Mouse (Mus musculus) heart, adult 2 months (tissue): Measurements from ENCODE around the gene Ccr4. TPM values are rescaled to one million over a fixed set of nuclear protein-coding genes. Genes with fewer than 3 reads are reported as not detected.

Experiments
- DNase-seq, 2 experiments: peaks; one replicate each; pipeline ENCODE4 v3.0.0; 2021
- H3K27ac ChIP-seq: fragments of 200-600 bp; 2 replicates; pipeline ENCODE4 v1.8.1; 2022
- H3K27me3 ChIP-seq: fragments of 200-500 bp; 2 replicates; pipeline ENCODE4 v1.6.1; 2012; ENCODE audit warnings: mild to moderate bottlenecking, low read length, inconsistent platforms, mixed read lengths; ENCODE audit not compliant: control insufficient read depth, insufficient read depth
- H3K36me3 ChIP-seq: fragments of 200-500 bp; 2 replicates; pipeline ENCODE4 v1.6.1; 2012; ENCODE audit warnings: low read length, inconsistent platforms; ENCODE audit not compliant: control insufficient read depth, insufficient read depth
- H3K4me1 ChIP-seq: fragments of 200-500 bp; 2 replicates; pipeline ENCODE4 v1.6.1; 2011; ENCODE audit warnings: low read length; ENCODE audit not compliant: control insufficient read depth, insufficient read depth
- H3K4me3 ChIP-seq: fragments of 200-600 bp; 2 replicates; pipeline ENCODE4 v1.8.1; 2022
- H3K79me2 ChIP-seq: fragments of 200-500 bp; replicated peaks from 2 replicates; pipeline ENCODE4 v1.6.1; 2012; ENCODE audit warnings: mild to moderate bottlenecking, inconsistent platforms, low read length, moderate library complexity, mixed read lengths; ENCODE audit not compliant: control insufficient read depth, insufficient read depth
- H3K9ac ChIP-seq: fragments of 200-500 bp; 2 replicates; pipeline ENCODE4 v1.6.1; 2012; ENCODE audit warnings: low read depth, mild to moderate bottlenecking, control low read depth, inconsistent platforms, low read length, mixed read lengths
- CTCF ChIP-seq: fragments of 200-600 bp; IDR thresholded peaks from 2 replicates; pipeline ENCODE4 v1.8.1; 2022; ENCODE audit warnings: antibody characterized with exemption, mild to moderate bottlenecking, moderate library complexity
- EP300 ChIP-seq: fragments of 200-500 bp; IDR thresholded peaks from 2 replicates; pipeline ENCODE4 v1.6.1; 2011; ENCODE audit warnings: low read depth, low read length, control low read depth; ENCODE audit not compliant: insufficient read depth
- POLR2A ChIP-seq: fragments of 200-500 bp; IDR thresholded peaks from 2 replicates; pipeline ENCODE4 v1.6.1; 2011; ENCODE audit warnings: mild to moderate bottlenecking, low read depth, low read length, control low read depth; ENCODE audit not compliant: insufficient read depth
- WGBS: fragments of 180-500 bp; shearing (Covaris S2); methylation state at CpG from one replicate; pipeline ENCODE4 v1.1.7; 2018; 5-methylcytosine and 5-hydroxymethylcytosine counted together
- intact Hi-C: fragments of 180-260 bp; cut with DNase I; formaldehyde crosslinking; loops from one replicate; pipeline ENCODE4 v1.15.1; 2025
- long read RNA-seq: library from polyadenylated mRNA; stranded (forward); transcript quantifications from one replicate; pipeline ENCODE4 v2.0.0, GENCODE M21; 2021
- polyA plus RNA-seq: library from polyadenylated mRNA; depleted of rRNA; stranded (reverse); fragments of >200 nt; gene quantifications from 2 replicates; pipeline ENCODE4 v1.2.3, GENCODE M21; 2012; rRNA removed
- total RNA-seq, 2 experiments: library from RNA; stranded (reverse); gene quantifications; 2 replicates each; pipeline ENCODE4 v1.2.3; 2021

Ccr4 gene
- total RNA-seq = not detected
- not detected in 2 replicates for polyA plus RNA-seq
- long read RNA-seq = 0 reads

GRCm38 (mm10) chr9:114504816-114505215 is at the start of gene Ccr4:
Gene Ccr4, minus strand, starts transcription at chr9:114504916.
- no peak within 1 kb of the TSS for H3K9ac ChIP-seq
- 85% methylated on average over 9 of the region's 9 CpGs for WGBS
- H3K27me3 ChIP-seq = no peaks in the 10 kb centered on the region
- no peaks in the 10 kb centered on the region for H3K36me3 ChIP-seq
- H3K79me2 ChIP-seq = no peaks in the 10 kb centered on the region
- no peak for DNase-seq
- no peak within 1 kb of the TSS for H3K27ac ChIP-seq
- H3K4me3 ChIP-seq = no peak within 1 kb of the TSS
- TF ChIP-seq POLR2A (no peak), CTCF (no peak), EP300 (no peak)
- no peaks in the 10 kb centered on the region for H3K4me1 ChIP-seq
- intact Hi-C loops = no loop called here

GRCm38 (mm10) chr9:114553828-114554227 is 49.1 kb upstream of the Ccr4 start:
- intact Hi-C loops = no loop called here
- Histone ChIP-seq H3K9ac (no peak overlapping the region), H3K36me3 (no peaks in the 10 kb centered on the region), H3K4me1 (no peaks in the 10 kb centered on the region), H3K27ac (no peak overlapping the region), H3K79me2 (no peaks in the 10 kb centered on the region), H3K4me3 (no peak overlapping the region), H3K27me3 (0 out of 2 replicates have a peak, but pooled peaks cover 2% of the 10 kb centered on the region)
- no peak for DNase-seq
- TF ChIP-seq EP300 (no peak), POLR2A (no peak), CTCF (no peak)

- H3K79me2 ChIP-seq = no peaks in the 10 kb centered on the region
- intact Hi-C loops = no loop called here
- no peak for DNase-seq
- no peak overlapping the region for H3K27ac ChIP-seq
- H3K36me3 ChIP-seq = no peaks in the 10 kb centered on the region
- no peak overlapping the region for H3K4me3 ChIP-seq
- H3K27me3 ChIP-seq = no peaks in the 10 kb centered on the region
- 39% methylated on average over 6 of the region's 6 CpGs for WGBS
- no peak overlapping the region for H3K9ac ChIP-seq
- H3K4me1 ChIP-seq = no peaks in the 10 kb centered on the region
- TF ChIP-seq CTCF = no peak
- no peak for TF ChIP-seq POLR2A
- TF ChIP-seq EP300 = no peak
Observed at GRCm38 (mm10) chr9:114550033-114550432, 45.3 kb upstream of the Ccr4 start.

- Histone ChIP-seq H3K9ac (no peak overlapping the region), H3K4me3 (no peak overlapping the region), H3K27ac (no peak overlapping the region), H3K79me2 (no peaks in the 10 kb centered on the region), H3K36me3 (no peaks in the 10 kb centered on the region), H3K27me3 (no peaks in the 10 kb centered on the region), H3K4me1 (no peaks in the 10 kb centered on the region)
- intact Hi-C loops = no loop called here
- no peak for TF ChIP-seq EP300
- no peak for TF ChIP-seq CTCF
- TF ChIP-seq POLR2A = no peak
- 87% methylated on average over 5 of the region's 5 CpGs for WGBS
- DNase-seq = no peak
Observed at GRCm38 (mm10) chr9:114549117-114549516, 44.4 kb upstream of the Ccr4 start.

GRCm38 (mm10) chr9:114548496-114548895 is 43.8 kb upstream of the Ccr4 start:
- WGBS = 51% methylated on average over 4 of the region's 4 CpGs
- H3K4me1 ChIP-seq = no peaks in the 10 kb centered on the region
- DNase-seq = no peak
- no peak for TF ChIP-seq POLR2A
- no peak for TF ChIP-seq CTCF
- TF ChIP-seq EP300 = no peak
- no peak overlapping the region for H3K27ac ChIP-seq
- intact Hi-C loops = no loop called here
- H3K27me3 ChIP-seq = no peaks in the 10 kb centered on the region
- H3K79me2 ChIP-seq = no peaks in the 10 kb centered on the region
- H3K36me3 ChIP-seq = no peaks in the 10 kb centered on the region
- H3K4me3 ChIP-seq = no peak overlapping the region
- no peak overlapping the region for H3K9ac ChIP-seq

GRCm38 (mm10) chr9:114547643-114548077 is 42.9 kb upstream of the Ccr4 start:
- intact Hi-C loops = no loop called here
- no peak for TF ChIP-seq CTCF
- H3K36me3 ChIP-seq = no peaks in the 10 kb centered on the region
- DNase-seq = no peak
- H3K27me3 ChIP-seq = no peaks in the 10 kb centered on the region
- no peak overlapping the region for H3K27ac ChIP-seq
- H3K79me2 ChIP-seq = no peaks in the 10 kb centered on the region
- WGBS = 85% methylated on average over 6 of the region's 6 CpGs
- no peaks in the 10 kb centered on the region for H3K4me1 ChIP-seq
- H3K4me3 ChIP-seq = no peak overlapping the region
- no peak overlapping the region for H3K9ac ChIP-seq
